Mouse (Mus musculus) lung, postnatal 0 days (tissue): ENCODE measurements at regions not wholly inside any gene's neighbourhood (a gene's known extent, or its start where the extent isn't known, plus 50 kb on each side); places are given as distances from the start of the nearest gene placed in this dataset.

Experiments
- ATAC-seq: fragments of 200-750 bp; cut with Nextera tagmentation; 2 replicates; pipeline ENCODE4 v1.8.0; 2017; ENCODE audit warnings: moderate library complexity
- DNase-seq: peaks from one replicate; pipeline ENCODE4 v3.0.0-alpha.2; 2016; ENCODE audit warnings: low spot score
- H3K27ac ChIP-seq: fragments of 300-500 bp; sonication (generic); 2 replicates; pipeline ENCODE4 v1.5.1; 2014; ENCODE audit warnings: antibody characterized with exemption, mild to moderate bottlenecking, low read length, mixed read lengths
- H3K27me3 ChIP-seq: fragments of 300-500 bp; sonication (generic); replicated peaks from 2 replicates; pipeline ENCODE4 v1.6.1; 2014; ENCODE audit warnings: low read length, mixed read lengths; ENCODE audit not compliant: insufficient read depth
- H3K36me3 ChIP-seq: fragments of 300-500 bp; sonication (generic); 2 replicates; pipeline ENCODE4 v1.6.1; 2014; ENCODE audit warnings: low read length, mixed read lengths; ENCODE audit not compliant: insufficient read depth
- H3K4me1 ChIP-seq: fragments of 300-500 bp; sonication (generic); 2 replicates; pipeline ENCODE4 v1.6.1; 2014; ENCODE audit warnings: antibody characterized with exemption, low read depth, low read length, mixed read lengths; ENCODE audit not compliant: insufficient read depth
- H3K4me2 ChIP-seq: fragments of 300-500 bp; sonication (generic); replicated peaks from 2 replicates; pipeline ENCODE4 v1.6.1; 2014; ENCODE audit warnings: low read depth, mild to moderate bottlenecking, low read length, moderate library complexity, mixed read lengths
- H3K4me3 ChIP-seq: fragments of 300-500 bp; sonication (generic); 2 replicates; pipeline ENCODE4 v1.5.1; 2014; ENCODE audit warnings: low read depth, low read length
- H3K9ac ChIP-seq: fragments of 300-500 bp; sonication (generic); replicated peaks from 2 replicates; pipeline ENCODE4 v1.6.1; 2014; ENCODE audit warnings: low read depth, mild to moderate bottlenecking
- H3K9me3 ChIP-seq: fragments of 300-500 bp; sonication (generic); 2 replicates; pipeline ENCODE4 v1.6.1; 2016; ENCODE audit warnings: low read length, mixed read lengths
- CTCF ChIP-seq: IDR thresholded peaks from 2 replicates; pipeline ENCODE4 v1.5.1; 2016; ENCODE audit warnings: antibody characterized with exemption, mild to moderate bottlenecking
- EP300 ChIP-seq: IDR thresholded peaks from 2 replicates; pipeline ENCODE4 v1.6.1; 2016; ENCODE audit warnings: antibody characterized with exemption, mild to moderate bottlenecking, control low read depth
- WGBS: fragments of 180-500 bp; shearing (Covaris S2); extraction: QIAGEN DNeasy Blood & Tissue Kit; methylation state at CpG from one replicate; pipeline ENCODE4 v1.1.7; 2014; 5-methylcytosine and 5-hydroxymethylcytosine counted together

- no peaks in the 10 kb centered on the region for H3K4me1 ChIP-seq
- no peak overlapping the region for H3K27ac ChIP-seq
- H3K27me3 ChIP-seq = no peaks in the 10 kb centered on the region
- 66% methylated on average over 2 of the region's 2 CpGs for WGBS
- no peaks in the 10 kb centered on the region for H3K36me3 ChIP-seq
- TF ChIP-seq EP300 (no peak), CTCF (no peak)
- no peak overlapping the region for H3K4me3 ChIP-seq
- no peak overlapping the region for H3K4me2 ChIP-seq
- ATAC-seq (no peak), DNase-seq (no peak)
- H3K9me3 ChIP-seq = 0 out of 2 replicates have a peak, but pooled peaks cover 3% of the 10 kb centered on the region
- H3K9ac ChIP-seq = no peak overlapping the region
Observed at GRCm38 (mm10) chr5:64727847-64728246, 75.3 kb upstream of the Klf3 start.

- Histone ChIP-seq H3K36me3 (no peaks in the 10 kb centered on the region), H3K4me2 (no peak overlapping the region), H3K4me3 (no peak overlapping the region), H3K9ac (no peak overlapping the region), H3K9me3 (no peaks in the 10 kb centered on the region), H3K27ac (no peak overlapping the region), H3K27me3 (no peaks in the 10 kb centered on the region), H3K4me1 (no peaks in the 10 kb centered on the region)
- no peak for DNase-seq
- 89% methylated on average over 3 of the region's 3 CpGs for WGBS
- no peak for TF ChIP-seq EP300
- TF ChIP-seq CTCF = no peak
- no peak for ATAC-seq
Observed at GRCm38 (mm10) chr5:64732356-64732755, 70.8 kb upstream of the Klf3 start.

- DNase-seq = no peak
- no peak overlapping the region for H3K4me2 ChIP-seq
- no peak for TF ChIP-seq EP300
- no peak for TF ChIP-seq CTCF
Observed at GRCm38 (mm10) chr5:64736985-64737384, 66.2 kb upstream of the Klf3 start.

GRCm38 (mm10) chr5:64738096-64738780 is 65.0 kb upstream of the Klf3 start:
- no peaks in the 10 kb centered on the region for H3K36me3 ChIP-seq
- 22% methylated on average over 11 of the region's 11 CpGs for WGBS
- H3K27me3 ChIP-seq = no peaks in the 10 kb centered on the region
- no peak overlapping the region for H3K27ac ChIP-seq
- H3K4me2 ChIP-seq = peak overlapping the region; percentile 25; the same call in 1 of the 2 replicates
- DNase-seq (no peak), ATAC-seq (no peak)
- H3K9ac ChIP-seq = no peak overlapping the region
- H3K4me3 ChIP-seq = no peak overlapping the region
- H3K9me3 ChIP-seq = no peaks in the 10 kb centered on the region
- TF ChIP-seq CTCF (no peak), EP300 (no peak)
- H3K4me1 ChIP-seq = peaks cover 13% of the 10 kb centered on the region

More at GRCm38 (mm10) chr5:64736985-64737384, 66.2 kb upstream of the Klf3 start:
- Histone ChIP-seq H3K36me3 (no peaks in the 10 kb centered on the region), H3K4me3 (no peak overlapping the region), H3K9me3 (no peaks in the 10 kb centered on the region), H3K27me3 (no peaks in the 10 kb centered on the region), H3K27ac (no peak overlapping the region), H3K4me1 (peaks cover 13% of the 10 kb centered on the region), H3K9ac (no peak overlapping the region)
- ATAC-seq = no peak

GRCm38 (mm10) chr5:64738781-64739310 is 64.3 kb upstream of the Klf3 start:
- H3K27me3 ChIP-seq = no peaks in the 10 kb centered on the region
- H3K9ac ChIP-seq = no peak overlapping the region
- 0 out of 2 replicates have a peak overlapping the region, but pooled peaks have one; percentile 25 for H3K4me2 ChIP-seq
- ATAC-seq = no peak
- no peak for TF ChIP-seq EP300
- TF ChIP-seq CTCF = no peak
- 41% methylated on average over 10 of the region's 10 CpGs for WGBS
- H3K36me3 ChIP-seq = no peaks in the 10 kb centered on the region
- H3K27ac ChIP-seq = no peak overlapping the region
- peaks cover 13% of the 10 kb centered on the region for H3K4me1 ChIP-seq
- no peak for DNase-seq
- no peak overlapping the region for H3K4me3 ChIP-seq
- no peaks in the 10 kb centered on the region for H3K9me3 ChIP-seq

- H3K4me2 ChIP-seq = no peak overlapping the region
- H3K4me3 ChIP-seq = no peak overlapping the region
- H3K4me1 ChIP-seq = peaks cover 13% of the 10 kb centered on the region
- H3K9ac ChIP-seq = no peak overlapping the region
- H3K36me3 ChIP-seq = no peaks in the 10 kb centered on the region
- no peaks in the 10 kb centered on the region for H3K9me3 ChIP-seq
- no peak overlapping the region for H3K27ac ChIP-seq
- peak; percentile 64 for DNase-seq
- ATAC-seq = peak; percentile 87
- 16% methylated on average over 15 of the region's 15 CpGs for WGBS
- H3K27me3 ChIP-seq = no peaks in the 10 kb centered on the region
- TF ChIP-seq EP300 (peak; percentile 64), CTCF (no peak)
Observed at GRCm38 (mm10) chr5:64739311-64740261, 63.6 kb upstream of the Klf3 start.
